Mouse (Mus musculus) hindbrain, embryonic 10.5 days (tissue): ENCODE results near the gene Acad10. TPM values are rescaled to one million over a fixed set of nuclear protein-coding genes. Genes with fewer than 3 reads are reported as not detected.
"Not testable (repeated sequence)": the region's sequence is repeated elsewhere in the genome, so short reads cannot be mapped to it uniquely, and the experiment has no call there.

Experiments
- DNase-seq: peaks from one replicate; pipeline ENCODE4 v3.0.0-alpha.2; 2017; ENCODE audit warnings: low spot score
- H3K27ac ChIP-seq: fragments of 300-500 bp; sonication (generic); 2 replicates; pipeline ENCODE4 v1.5.1; 2016; ENCODE audit warnings: mild to moderate bottlenecking, moderate library complexity
- H3K27me3 ChIP-seq: fragments of 300-500 bp; sonication (generic); 2 replicates; pipeline ENCODE4 v1.6.1; 2016; ENCODE audit warnings: mild to moderate bottlenecking; ENCODE audit not compliant: poor library complexity, insufficient read depth, severe bottlenecking
- H3K36me3 ChIP-seq: fragments of 300-500 bp; sonication (generic); 2 replicates; pipeline ENCODE4 v1.6.1; 2016; ENCODE audit warnings: mild to moderate bottlenecking, moderate library complexity
- H3K4me1 ChIP-seq: fragments of 300-500 bp; sonication (generic); replicated peaks from 2 replicates; pipeline ENCODE4 v1.6.1; 2016; ENCODE audit warnings: mild to moderate bottlenecking
- H3K4me3 ChIP-seq: fragments of 300-500 bp; sonication (generic); 2 replicates; pipeline ENCODE4 v1.5.1; 2016; ENCODE audit warnings: mild to moderate bottlenecking, moderate library complexity
- H3K9me3 ChIP-seq: fragments of 300-500 bp; sonication (generic); 2 replicates; pipeline ENCODE4 v1.6.1; 2016; ENCODE audit warnings: mild to moderate bottlenecking, moderate library complexity
- WGBS: fragments of 180-500 bp; shearing (Covaris S2); methylation state at CpG from one replicate; pipeline ENCODE4 v1.1.7; 2016; 5-methylcytosine and 5-hydroxymethylcytosine counted together
- polyA plus RNA-seq: library from polyadenylated mRNA; unstranded; fragments of >200 nt; fragmentation: Nextera tagmentation; extraction: Ambion mirVana; gene quantifications from 2 replicates; pipeline ENCODE4 v1.2.1, GENCODE M21; 2016

Acad10 gene
- polyA plus RNA-seq, 1 experiment from 2014 or later: 3.0 TPM

DNA sequence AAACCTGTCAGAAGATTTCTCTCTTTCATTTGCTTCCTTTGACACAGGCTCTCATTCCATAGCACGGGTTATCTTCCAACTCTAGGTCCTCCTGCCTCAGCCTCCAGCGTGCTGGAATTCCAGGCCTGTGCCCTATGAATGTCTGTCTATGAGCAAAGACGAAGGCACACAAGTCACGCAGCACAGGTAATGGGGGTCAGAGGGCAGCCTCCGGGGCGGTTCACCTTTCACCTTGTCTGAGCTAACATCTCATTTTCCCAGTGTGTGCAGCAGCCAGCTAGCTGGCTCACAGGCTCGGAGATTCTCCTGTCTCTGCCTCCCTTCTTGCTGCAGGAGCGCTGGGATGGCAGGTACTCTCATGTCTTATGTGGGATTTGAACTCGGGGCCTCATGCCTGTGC, 20.7 kb downstream of the Acad10 start:
- no peak overlapping the region for H3K4me3 ChIP-seq
- peaks cover 7% of the 10 kb centered on the region; the same call in 1 of the 2 replicates for H3K4me1 ChIP-seq
- H3K27me3 ChIP-seq: no peaks in the 10 kb centered on the region
- H3K9me3 ChIP-seq: no peaks in the 10 kb centered on the region
- WGBS: 92% methylated on average over 9 of the region's 9 CpGs
- H3K36me3 ChIP-seq: no peaks in the 10 kb centered on the region
- no peak for DNase-seq
- H3K27ac ChIP-seq: no peak overlapping the region

DNA sequence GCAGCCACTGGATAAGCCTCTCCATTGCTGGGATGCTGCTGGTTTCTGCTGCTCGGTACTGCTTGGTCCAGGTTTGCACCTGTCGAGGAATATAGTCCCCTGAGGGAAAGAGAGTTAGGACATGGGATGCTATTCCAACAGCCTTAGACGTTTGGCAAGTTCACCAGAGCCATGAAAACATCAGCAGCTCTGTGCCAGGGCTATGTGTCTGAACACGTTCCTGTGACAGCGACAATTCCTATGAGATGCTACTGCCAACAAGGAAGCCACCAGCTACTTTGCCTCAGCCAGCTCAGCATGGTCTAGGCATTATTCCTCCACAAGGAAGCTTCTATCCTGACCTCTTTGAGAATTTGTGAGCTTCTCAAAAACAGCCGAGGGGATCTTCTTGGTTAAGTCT, 23.0 kb downstream of the Acad10 start:
- no peak for DNase-seq
- WGBS: 84% methylated on average over 6 of the region's 6 CpGs
- Histone ChIP-seq H3K27me3 (no peaks in the 10 kb centered on the region), H3K4me1 (peaks cover 14% of the 10 kb centered on the region), H3K9me3 (no peaks in the 10 kb centered on the region), H3K27ac (no peak overlapping the region), H3K36me3 (no peaks in the 10 kb centered on the region), H3K4me3 (no peak overlapping the region)

DNA sequence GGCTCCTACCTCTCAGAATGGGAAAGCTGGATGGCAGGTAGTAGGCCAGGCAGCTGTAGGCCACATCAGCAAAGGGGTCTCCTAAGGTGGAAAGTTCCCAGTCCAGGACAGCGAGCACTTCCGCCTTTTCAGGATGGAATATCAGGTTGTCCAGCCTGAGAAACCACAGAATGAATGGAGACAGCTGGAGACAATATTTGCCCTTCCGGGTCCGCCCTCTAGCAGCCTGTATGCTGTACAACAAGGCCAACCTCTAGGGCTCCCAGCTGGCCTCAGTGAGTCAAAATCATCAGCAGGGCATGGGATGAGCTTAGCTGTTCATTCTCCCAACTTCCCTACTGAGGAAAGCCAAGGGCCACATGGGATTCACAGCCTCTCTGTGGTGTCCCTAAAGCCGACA, 25.6 kb downstream of the Acad10 start:
- Histone ChIP-seq H3K4me1 (peaks cover 15% of the 10 kb centered on the region), H3K9me3 (no peaks in the 10 kb centered on the region), H3K27me3 (no peaks in the 10 kb centered on the region), H3K4me3 (no peak overlapping the region), H3K36me3 (no peaks in the 10 kb centered on the region), H3K27ac (no peak overlapping the region)
- 91% methylated on average over 5 of the region's 5 CpGs for WGBS
- no peak for DNase-seq

DNA sequence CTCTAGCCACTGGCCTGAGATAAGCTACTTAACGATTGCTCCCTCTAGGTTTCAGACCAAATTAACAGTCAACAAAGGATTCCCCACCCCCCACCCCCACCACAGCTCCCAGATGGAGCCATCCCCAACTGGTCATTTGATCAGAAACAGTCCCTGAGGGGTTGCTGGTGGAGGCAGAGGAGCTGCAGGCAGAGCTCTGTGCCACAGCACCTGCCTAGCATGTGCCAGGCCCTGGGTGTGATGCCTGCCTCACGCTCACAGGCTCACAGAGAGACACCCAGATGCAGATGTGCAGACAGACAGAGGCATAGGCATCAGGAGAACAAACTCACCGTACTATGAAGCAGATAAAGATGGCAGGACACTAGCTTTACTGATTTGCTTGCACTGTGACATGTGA, 27.5 kb downstream of the Acad10 start:
- 51% methylated on average over 3 of the region's 3 CpGs for WGBS
- Histone ChIP-seq H3K9me3 (no peaks in the 10 kb centered on the region), H3K4me1 (peaks cover 15% of the 10 kb centered on the region), H3K4me3 (no peak overlapping the region), H3K27me3 (no peaks in the 10 kb centered on the region), H3K36me3 (no peaks in the 10 kb centered on the region), H3K27ac (peak overlapping the region; percentile 56; the same call in 1 of the 2 replicates)
- DNase-seq: peak; percentile 6

DNA sequence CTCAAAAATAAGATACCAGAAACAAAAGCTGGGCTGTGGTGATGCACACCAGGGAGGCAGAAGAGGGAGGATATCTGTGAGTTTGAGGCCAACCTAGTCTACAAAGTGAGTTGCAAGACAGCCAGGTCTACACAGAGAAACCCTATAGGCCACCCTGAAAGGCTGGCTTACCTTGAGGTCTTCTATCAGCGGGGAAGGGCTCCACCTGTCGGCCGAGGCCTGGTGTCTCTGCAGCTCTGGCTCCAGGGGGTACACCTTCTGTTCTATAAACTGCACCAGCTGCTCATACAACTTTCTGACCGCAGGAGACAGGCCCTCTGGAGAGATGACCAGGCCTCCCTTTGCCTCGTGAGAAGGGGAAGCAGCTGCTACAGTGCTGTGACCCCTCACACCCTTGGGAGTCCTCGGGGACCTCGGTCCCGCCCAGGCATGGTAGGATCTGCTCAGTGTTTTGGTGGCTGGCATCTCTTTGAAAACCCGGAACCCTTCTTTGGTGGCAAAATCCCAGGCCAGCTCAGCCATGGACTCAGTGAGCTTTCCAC, 29.1 kb downstream of the Acad10 start:
- H3K4me1 ChIP-seq: peaks cover 15% of the 10 kb centered on the region
- not testable (repeated sequence) for DNase-seq

DNA sequence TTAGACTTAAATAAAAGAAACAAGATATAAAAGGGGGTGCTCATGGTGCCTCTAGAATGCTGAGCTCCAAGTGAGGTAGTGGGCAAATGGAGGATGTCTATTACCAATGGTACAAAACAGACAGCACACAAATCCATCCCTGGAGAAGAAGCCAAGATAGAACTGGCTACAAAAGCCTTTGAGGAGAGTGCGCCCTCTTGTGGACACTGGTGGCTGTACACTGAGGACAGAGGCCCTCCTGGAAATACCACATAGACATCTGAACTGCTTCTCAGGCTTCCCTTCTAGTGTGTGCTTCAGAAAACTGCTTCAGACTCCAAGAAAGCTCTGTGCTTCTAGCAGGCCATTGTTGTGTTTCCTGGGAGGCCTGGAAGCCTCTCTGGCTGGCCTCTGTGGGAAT, 32.4 kb downstream of the Acad10 start:
- no peaks in the 10 kb centered on the region for H3K36me3 ChIP-seq
- no peak overlapping the region for H3K4me3 ChIP-seq
- no peaks in the 10 kb centered on the region for H3K9me3 ChIP-seq
- H3K27me3 ChIP-seq: no peaks in the 10 kb centered on the region
- 0% methylated on average over 1 of the region's 1 CpGs for WGBS
- no peak overlapping the region for H3K27ac ChIP-seq
- peak; percentile 73 for DNase-seq
- peaks cover 7% of the 10 kb centered on the region for H3K4me1 ChIP-seq

More for the DNA sequence above, 29.1 kb downstream of the Acad10 start:
- H3K9me3 ChIP-seq, H3K27ac ChIP-seq, H3K27me3 ChIP-seq, H3K4me3 ChIP-seq, H3K36me3 ChIP-seq: not testable (repeated sequence)
- WGBS: 69% methylated on average over 9 of the region's 9 CpGs

DNA sequence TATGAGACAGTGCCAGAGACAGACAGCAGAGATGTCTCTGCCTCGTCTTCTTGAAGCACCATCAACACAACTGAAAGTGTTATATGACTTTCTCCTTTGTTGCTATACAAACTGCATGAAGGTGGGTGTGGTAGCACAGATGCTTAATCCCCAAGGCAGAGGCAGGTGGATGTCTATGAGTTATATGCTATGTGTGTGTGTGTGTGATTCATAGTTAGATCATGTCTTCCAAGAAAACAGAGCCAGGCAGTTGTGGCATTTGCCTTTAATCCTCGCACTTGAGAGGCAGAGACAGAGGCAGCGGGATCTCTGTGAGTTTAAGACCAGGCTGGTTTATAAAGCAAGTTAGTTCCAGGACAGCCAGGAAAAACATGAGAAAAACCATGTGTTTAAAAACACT, 37.1 kb downstream of the Acad10 start:
- DNase-seq: no peak
- H3K4me1 ChIP-seq: peaks cover 16% of the 10 kb centered on the region
- no peak overlapping the region for H3K27ac ChIP-seq

DNA sequence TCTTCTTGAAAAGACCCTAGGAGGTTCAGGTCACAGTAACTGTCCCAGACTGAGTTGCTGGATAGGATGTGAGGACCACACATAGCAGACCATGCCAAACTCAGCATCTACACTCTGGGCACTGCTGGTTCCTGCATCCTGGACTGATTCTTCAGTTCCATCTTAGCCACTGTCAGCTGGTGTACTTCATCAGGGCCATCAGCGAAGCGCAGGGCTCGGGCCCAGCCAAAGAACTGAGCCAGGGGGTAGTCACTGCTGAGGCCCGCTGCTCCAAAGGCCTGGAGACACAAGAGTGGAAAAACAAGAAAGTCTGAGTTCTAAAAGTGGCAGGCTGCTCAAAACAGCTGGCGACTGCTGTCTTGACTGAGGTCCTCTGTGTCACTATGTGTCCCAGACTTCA, 39.2 kb downstream of the Acad10 start:
- WGBS: 95% methylated on average over 5 of the region's 5 CpGs
- no peaks in the 10 kb centered on the region for H3K27me3 ChIP-seq
- H3K4me1 ChIP-seq: peaks cover 16% of the 10 kb centered on the region
- 0 out of 2 replicates have a peak, but pooled peaks cover 7% of the 10 kb centered on the region for H3K36me3 ChIP-seq
- DNase-seq: no peak
- H3K9me3 ChIP-seq: no peaks in the 10 kb centered on the region
- H3K27ac ChIP-seq: no peak overlapping the region
- H3K4me3 ChIP-seq: no peak overlapping the region

More for the DNA sequence above, 37.1 kb downstream of the Acad10 start:
- 0 out of 2 replicates have a peak, but pooled peaks cover 7% of the 10 kb centered on the region for H3K36me3 ChIP-seq
- 88% methylated on average over 3 of the region's 3 CpGs for WGBS
- H3K4me3 ChIP-seq: no peak overlapping the region
- no peaks in the 10 kb centered on the region for H3K9me3 ChIP-seq
- no peaks in the 10 kb centered on the region for H3K27me3 ChIP-seq

DNA sequence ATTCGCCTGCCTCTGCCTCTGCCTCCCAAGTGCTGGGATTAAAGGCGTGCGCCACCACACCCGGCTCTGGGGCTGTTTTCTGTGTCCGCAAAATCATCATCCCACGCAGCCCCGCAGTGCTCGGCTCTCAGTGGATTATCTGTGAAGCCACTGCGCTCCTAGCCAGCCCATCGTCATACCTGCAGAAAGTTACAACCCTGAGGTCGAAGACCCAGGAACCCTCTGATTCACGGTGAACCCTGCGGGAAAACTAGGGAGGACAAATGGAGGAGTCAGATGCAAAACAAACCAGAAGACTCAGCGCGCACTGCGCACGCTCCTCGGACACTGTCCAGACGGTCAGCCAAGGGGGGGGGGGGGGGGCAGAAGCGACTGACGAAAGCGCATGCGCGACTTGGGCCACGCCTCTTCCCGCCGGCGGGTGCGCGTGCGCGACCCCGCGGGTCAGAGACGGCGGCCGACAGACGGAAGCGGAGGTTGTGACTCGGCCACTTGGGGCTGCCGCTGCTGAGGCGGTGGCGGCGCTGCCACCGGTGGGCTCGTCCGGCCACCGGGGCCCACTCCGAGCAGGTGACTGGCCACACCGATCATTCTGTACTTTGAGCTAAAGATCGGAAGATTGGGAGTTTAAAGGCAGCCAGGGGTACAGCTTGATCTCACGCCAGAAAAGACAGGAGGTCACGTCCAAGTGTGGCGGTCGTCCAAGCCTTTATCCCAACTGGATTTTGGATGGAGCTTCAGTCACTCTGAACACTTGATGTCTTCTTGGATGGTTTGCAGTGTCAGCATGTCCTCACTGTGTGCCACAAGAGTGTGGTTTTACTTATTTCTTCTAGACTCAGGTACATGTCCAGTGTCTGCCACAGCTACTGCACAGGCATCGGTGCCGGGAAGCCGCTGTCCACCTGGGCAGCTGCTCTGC, 41.5 kb downstream of the Acad10 start, which contains the start of gene Acad12:
Gene Acad12 (minus strand): TSS at position 347 of the 922 bp plus-strand sequence.
- 0 out of 2 replicates have a peak, but pooled peaks cover 7% of the 10 kb centered on the region for H3K36me3 ChIP-seq
- WGBS: 2% methylated on average over 57 of the region's 58 CpGs
- DNase-seq: peak; percentile 96
- H3K9me3 ChIP-seq: no peaks in the 10 kb centered on the region
- peak within 1 kb of the TSS; percentile 73 for H3K4me3 ChIP-seq
- peak within 1 kb of the TSS; percentile 92 for H3K27ac ChIP-seq
- H3K4me1 ChIP-seq: peaks cover 16% of the 10 kb centered on the region
- no peaks in the 10 kb centered on the region for H3K27me3 ChIP-seq

DNA sequence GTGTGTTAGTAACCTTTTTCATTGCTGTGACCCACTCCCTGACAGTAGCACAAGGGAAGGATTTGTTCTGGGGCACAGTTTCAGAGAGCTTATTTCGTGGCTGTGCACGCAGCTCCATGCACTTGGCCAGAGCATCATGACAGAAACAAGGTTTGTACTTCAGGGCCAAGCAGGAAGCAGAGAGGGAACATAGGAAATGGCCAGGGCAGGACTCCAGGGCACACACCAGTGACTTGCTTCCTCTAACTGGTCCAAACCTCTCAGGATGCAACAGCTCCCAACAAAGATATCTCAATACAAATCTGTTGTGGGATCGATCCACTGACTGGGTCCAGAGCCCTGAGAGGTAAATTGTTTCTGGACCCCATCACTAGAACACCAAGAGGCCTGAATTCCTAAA, 45.4 kb downstream of the Acad10 start:
- not testable (repeated sequence) for DNase-seq, H3K27ac ChIP-seq, H3K36me3 ChIP-seq, H3K9me3 ChIP-seq, H3K4me3 ChIP-seq, H3K27me3 ChIP-seq
- peaks cover 11% of the 10 kb centered on the region for H3K4me1 ChIP-seq
- 89% methylated on average over 3 of the region's 3 CpGs for WGBS

DNA sequence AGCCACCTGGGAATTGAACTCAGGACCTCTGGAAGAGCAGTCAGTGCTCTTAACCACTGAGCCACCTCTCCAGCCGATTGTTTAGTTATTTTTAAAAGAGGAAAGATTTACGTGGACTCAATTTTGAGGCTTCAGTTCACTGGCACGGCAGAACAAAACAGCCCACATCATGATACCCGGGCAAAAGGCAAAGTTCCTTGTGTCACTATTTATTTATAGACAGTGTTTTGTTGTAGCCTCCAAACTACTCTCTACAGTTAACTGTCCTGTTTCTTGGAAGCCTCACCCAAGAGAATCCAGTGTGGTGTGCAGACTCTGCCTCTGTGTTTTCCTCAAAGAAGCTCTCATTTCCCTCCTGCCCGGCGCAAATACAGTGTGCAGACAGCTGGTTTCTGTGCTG, 48.3 kb downstream of the Acad10 start:
- 91% methylated on average over 6 of the region's 6 CpGs for WGBS
- Histone ChIP-seq H3K36me3 (no peaks in the 10 kb centered on the region), H3K27ac (no peak overlapping the region), H3K4me1 (no peaks in the 10 kb centered on the region), H3K4me3 (no peak overlapping the region), H3K27me3 (no peaks in the 10 kb centered on the region), H3K9me3 (no peaks in the 10 kb centered on the region)
- DNase-seq: no peak

DNA sequence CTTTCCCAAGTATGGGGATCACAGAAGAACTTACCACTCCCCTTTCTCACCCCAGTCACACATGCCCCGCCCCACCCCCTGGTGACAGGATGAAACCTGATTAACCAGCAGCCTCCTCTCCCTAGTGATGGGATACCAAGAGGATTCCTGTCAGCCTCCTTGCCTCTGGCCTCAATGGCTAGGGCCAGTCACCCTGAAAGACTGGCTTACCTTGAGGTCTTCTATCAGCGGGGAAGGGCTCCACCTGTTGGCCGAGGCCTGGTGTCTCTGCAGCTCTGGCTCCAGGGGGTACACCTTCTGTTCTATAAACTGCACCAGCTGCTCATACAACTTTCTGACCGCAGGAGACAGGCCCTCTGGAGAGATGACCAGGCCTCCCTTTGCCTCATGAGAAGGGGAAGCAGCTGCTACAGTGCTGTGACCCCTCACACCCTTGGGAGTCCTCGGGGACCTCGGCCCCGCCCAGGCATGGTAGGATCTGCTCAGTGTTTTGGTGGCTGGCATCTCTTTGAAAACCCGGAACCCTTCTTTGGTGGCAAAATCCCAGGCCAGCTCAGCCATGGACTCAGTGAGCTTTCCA, 50.7 kb downstream of the Acad10 start:
- H3K27ac ChIP-seq, H3K36me3 ChIP-seq, H3K4me1 ChIP-seq, H3K4me3 ChIP-seq, DNase-seq, H3K27me3 ChIP-seq, H3K9me3 ChIP-seq: not testable (repeated sequence)
- 52% methylated on average over 8 of the region's 8 CpGs for WGBS

DNA sequence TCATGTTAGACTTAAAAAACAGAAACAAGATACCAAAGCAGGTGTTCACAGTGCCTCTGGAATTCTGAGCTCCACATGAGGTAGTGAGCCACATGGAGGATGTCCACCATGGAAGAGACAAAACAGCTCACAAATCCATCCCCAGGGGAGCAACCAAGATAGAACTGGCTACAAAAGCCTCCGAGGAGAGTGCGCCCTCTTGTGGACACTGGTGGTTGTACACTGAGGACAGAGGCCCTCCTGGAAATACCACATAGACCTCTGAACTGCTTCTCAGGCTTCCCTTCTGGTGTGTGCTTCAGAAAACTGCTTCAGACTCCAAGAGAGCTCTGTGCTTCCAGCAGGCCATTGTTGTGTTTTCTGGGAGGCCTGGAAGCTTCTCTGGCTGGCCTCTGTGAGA, 54.2 kb downstream of the Acad10 start:
- H3K36me3 ChIP-seq: no peaks in the 10 kb centered on the region
- 1% methylated on average over 2 of the region's 2 CpGs for whole genome bisulfite sequencing
- H3K4me1 ChIP-seq: no peaks in the 10 kb centered on the region
- no peaks in the 10 kb centered on the region for H3K27me3 ChIP-seq
- H3K4me3 ChIP-seq: no peak overlapping the region
- peak; percentile 77 for DNase-seq
- no peak overlapping the region for H3K27ac ChIP-seq
- no peaks in the 10 kb centered on the region for H3K9me3 ChIP-seq
